Mouse (Mus musculus) erythroblast, embryonic 14.5 days (primary cell): ENCODE results near the gene Tgfb3.

Experiments
- GATA1 ChIP-seq: IDR thresholded peaks from 2 replicates; pipeline ENCODE4 v1.6.1; 2012; ENCODE audit warnings: low read length, inconsistent platforms, mixed read lengths
- TAL1 ChIP-seq: IDR thresholded peaks from 3 replicates; pipeline ENCODE4 v1.6.1; 2012; ENCODE audit warnings: low read length, inconsistent platforms, mixed read lengths

- no peak for TF ChIP-seq TAL1
- no peak for TF ChIP-seq GATA1
Measured at GRCm38 (mm10) chr12:86104297-86104696, 25.5 kb upstream of the Tgfb3 start.
